Mouse (Mus musculus): ENCODE data around the gene Tmem44. TPM values are rescaled to one million over a fixed set of nuclear protein-coding genes. Genes with fewer than 3 reads are reported as not detected.
"Not testable (repeated sequence)": the region's sequence is repeated elsewhere in the genome, so short reads cannot be mapped to it uniquely, and the experiment has no call there.

Tmem44 gene
- polyA plus RNA-seq, 1 experiment from 2014 or later, result 20.9 TPM

- Histone ChIP-seq H3K4me1 (peaks cover 16% of the 10 kb centered on the region; the same call in 1 of the 2 replicates), H3K4me3 (no peak overlapping the region), H3K9ac (no peak overlapping the region), H3K36me3 (no peaks in the 10 kb centered on the region), H3K27ac (replicated peaks) (no peak overlapping the region), H3K9me3 (no peaks in the 10 kb centered on the region), H3K27me3 (replicated peaks) (no peaks in the 10 kb centered on the region; the same call in none of the 2 replicates), H3K4me2 (no peak overlapping the region)
- 59% methylated on average over 4 of the region's 4 CpGs for WGBS
- ATAC-seq (ENCODE audit: extremely low read depth, insufficient number of reproducible peaks, low FRiP score, low TSS enrichment), result no peak
Measured at GRCm38 (mm10) chr16:30490316-30490715, 60.3 kb downstream of the Tmem44 start.

- no peak for ATAC-seq (ENCODE audit: extremely low read depth, insufficient number of reproducible peaks, low FRiP score, low TSS enrichment)
- no peak overlapping the region for H3K4me3 ChIP-seq
- H3K4me2 ChIP-seq, result no peak overlapping the region
- H3K27ac ChIP-seq (replicated peaks), result no peak overlapping the region
- H3K9ac ChIP-seq, result no peak overlapping the region
- H3K4me1 ChIP-seq, result peaks cover 16% of the 10 kb centered on the region; the same call in 1 of the 2 replicates
- 62% methylated on average over 4 of the region's 4 CpGs for WGBS
- H3K9me3 ChIP-seq, result no peaks in the 10 kb centered on the region
- H3K36me3 ChIP-seq, result no peaks in the 10 kb centered on the region
- H3K27me3 ChIP-seq (replicated peaks), result no peaks in the 10 kb centered on the region; the same call in none of the 2 replicates
Measured at GRCm38 (mm10) chr16:30489662-30490061, 61.0 kb downstream of the Tmem44 start.

- H3K4me3 ChIP-seq, result no peak overlapping the region
- H3K9me3 ChIP-seq, result no peaks in the 10 kb centered on the region
- no peak overlapping the region for H3K9ac ChIP-seq
- peaks cover 13% of the 10 kb centered on the region; the same call in 1 of the 2 replicates for H3K4me1 ChIP-seq
- WGBS, result 39% methylated on average over 4 of the region's 4 CpGs
- H3K27me3 ChIP-seq (replicated peaks), result no peaks in the 10 kb centered on the region
- H3K27ac ChIP-seq (replicated peaks), result no peak overlapping the region
- no peak for ATAC-seq (ENCODE audit: extremely low read depth, insufficient number of reproducible peaks, low FRiP score, low TSS enrichment)
- no peaks in the 10 kb centered on the region for H3K36me3 ChIP-seq
- no peak overlapping the region for H3K4me2 ChIP-seq
Measured at GRCm38 (mm10) chr16:30486498-30486897, 64.1 kb downstream of the Tmem44 start.

DNA sequence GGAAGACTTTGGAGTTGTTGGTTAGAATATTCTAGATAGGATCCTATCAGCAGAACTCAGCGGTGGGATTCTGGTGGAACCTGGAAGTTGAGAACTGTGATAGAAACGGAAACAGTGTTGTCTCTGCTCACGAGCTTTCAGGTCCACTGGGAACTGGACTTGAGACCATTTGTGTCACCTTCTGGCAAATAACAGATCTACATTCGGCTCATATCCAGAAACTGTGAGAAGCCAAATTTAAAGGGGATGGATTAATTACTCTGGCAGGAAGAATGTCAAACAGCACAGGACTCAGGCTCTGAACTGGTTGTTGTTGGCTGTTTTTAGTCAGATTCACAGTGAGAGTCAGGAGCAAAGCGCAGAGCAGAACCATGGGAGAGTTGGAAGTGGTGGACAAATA, 72.9 kb downstream of the Tmem44 start:
- Histone ChIP-seq H3K4me1 (peaks cover 24% of the 10 kb centered on the region), H3K4me2 (no peak overlapping the region), H3K36me3 (no peaks in the 10 kb centered on the region), H3K27me3 (replicated peaks) (no peaks in the 10 kb centered on the region), H3K9me3 (no peaks in the 10 kb centered on the region), H3K9ac (no peak overlapping the region), H3K4me3 (no peak overlapping the region), H3K27ac (replicated peaks) (no peak overlapping the region)
- ATAC-seq (ENCODE audit: extremely low read depth, insufficient number of reproducible peaks, low FRiP score, low TSS enrichment), result no peak
- WGBS, result 80% methylated on average over 5 of the region's 5 CpGs

- H3K4me1 ChIP-seq, result peaks cover 24% of the 10 kb centered on the region
- no peak for ATAC-seq (ENCODE audit: extremely low read depth, insufficient number of reproducible peaks, low FRiP score, low TSS enrichment)
- no peaks in the 10 kb centered on the region for H3K36me3 ChIP-seq
- no peak overlapping the region for H3K4me2 ChIP-seq
- no peak overlapping the region for H3K27ac ChIP-seq (replicated peaks)
- no peaks in the 10 kb centered on the region for H3K9me3 ChIP-seq
- WGBS, result 74% methylated on average over 3 of the region's 3 CpGs
- no peaks in the 10 kb centered on the region for H3K27me3 ChIP-seq (replicated peaks)
- no peak overlapping the region for H3K9ac ChIP-seq
- H3K4me3 ChIP-seq, result no peak overlapping the region
Measured at GRCm38 (mm10) chr16:30477006-30477405, 73.6 kb downstream of the Tmem44 start.

GRCm38 (mm10) chr16:30475633-30476461, 74.8 kb downstream of the Tmem44 start:
- H3K27me3 ChIP-seq (replicated peaks), result no peaks in the 10 kb centered on the region
- ATAC-seq (ENCODE audit: extremely low read depth, insufficient number of reproducible peaks, low FRiP score, low TSS enrichment), result no peak
- H3K4me3 ChIP-seq, result no peak overlapping the region
- no peak overlapping the region for H3K9ac ChIP-seq
- peak overlapping the region; percentile 78 for H3K27ac ChIP-seq (replicated peaks)
- no peaks in the 10 kb centered on the region for H3K36me3 ChIP-seq
- WGBS, result 26% methylated on average over 10 of the region's 10 CpGs
- H3K4me1 ChIP-seq, result peaks cover 24% of the 10 kb centered on the region
- peak overlapping the region; percentile 46 for H3K4me2 ChIP-seq
- H3K9me3 ChIP-seq, result peaks cover 10% of the 10 kb centered on the region

DNA sequence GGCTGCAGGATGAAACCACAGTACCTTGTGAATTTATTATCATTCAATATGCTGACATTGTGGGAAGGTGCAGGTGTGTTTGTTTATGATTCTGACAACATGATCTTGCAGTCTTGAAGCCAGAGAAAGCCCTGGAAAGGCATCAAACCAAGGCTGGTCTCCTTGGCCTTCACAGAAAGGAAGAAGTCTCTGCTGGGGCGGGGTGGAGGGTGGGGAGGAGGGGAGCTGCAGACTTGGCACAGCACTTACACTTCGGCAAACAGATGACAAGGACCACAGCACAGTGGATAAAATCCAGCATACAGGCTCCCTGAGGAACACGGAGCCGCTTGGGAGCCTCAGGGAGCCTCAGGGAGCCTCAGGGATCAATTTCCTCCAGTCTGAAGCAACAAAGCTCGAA, 78.2 kb downstream of the Tmem44 start:
- Histone ChIP-seq H3K4me1 (peaks cover 18% of the 10 kb centered on the region), H3K36me3 (no peaks in the 10 kb centered on the region), H3K9me3 (peaks cover 12% of the 10 kb centered on the region), H3K27ac (replicated peaks) (no peak overlapping the region), H3K4me3 (no peak overlapping the region), H3K27me3 (replicated peaks) (no peaks in the 10 kb centered on the region), H3K4me2 (no peak overlapping the region), H3K9ac (no peak overlapping the region)
- no peak for ATAC-seq (ENCODE audit: extremely low read depth, insufficient number of reproducible peaks, low FRiP score, low TSS enrichment)
- 52% methylated on average over 5 of the region's 5 CpGs for WGBS

- Histone ChIP-seq H3K9me3 (peaks cover 12% of the 10 kb centered on the region), H3K4me1 (peaks cover 18% of the 10 kb centered on the region), H3K9ac (no peak overlapping the region), H3K27me3 (replicated peaks) (no peaks in the 10 kb centered on the region), H3K4me3 (no peak overlapping the region), H3K36me3 (no peaks in the 10 kb centered on the region), H3K4me2 (no peak overlapping the region), H3K27ac (replicated peaks) (no peak overlapping the region)
- WGBS, result 57% methylated on average over 2 of the region's 2 CpGs
- no peak for ATAC-seq (ENCODE audit: extremely low read depth, insufficient number of reproducible peaks, low FRiP score, low TSS enrichment)
Measured at GRCm38 (mm10) chr16:30471912-30472311, 78.7 kb downstream of the Tmem44 start.

DNA sequence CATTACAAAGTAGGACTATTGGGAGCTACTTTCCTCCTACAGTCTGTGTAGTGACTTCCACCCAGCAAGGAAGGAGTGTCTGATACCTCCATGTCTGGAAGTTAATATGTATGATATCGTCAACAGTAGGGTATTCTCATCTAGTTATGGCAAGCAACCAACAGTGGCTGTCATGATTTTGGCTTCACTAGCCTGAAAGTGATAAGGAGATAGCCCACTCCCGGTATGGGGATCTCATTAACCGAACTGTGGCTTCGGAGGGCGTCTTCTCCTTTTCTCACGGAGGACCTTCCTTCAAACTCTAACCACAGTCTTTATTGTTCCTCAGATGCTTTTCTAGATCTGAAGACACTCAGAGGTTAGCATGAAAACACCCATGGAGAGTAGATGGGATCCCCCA, 81.7 kb downstream of the Tmem44 start:
- H3K36me3 ChIP-seq, result no peaks in the 10 kb centered on the region
- no peak overlapping the region for H3K27ac ChIP-seq (replicated peaks)
- H3K9me3 ChIP-seq, result peaks cover 12% of the 10 kb centered on the region
- no peaks in the 10 kb centered on the region; the same call in 1 of the 2 replicates for H3K4me1 ChIP-seq
- H3K27me3 ChIP-seq (replicated peaks), result no peaks in the 10 kb centered on the region
- 84% methylated on average over 6 of the region's 6 CpGs for WGBS
- ATAC-seq (ENCODE audit: extremely low read depth, insufficient number of reproducible peaks, low FRiP score, low TSS enrichment), result no peak
- H3K9ac ChIP-seq, result no peak overlapping the region
- H3K4me3 ChIP-seq, result no peak overlapping the region
- no peak overlapping the region for H3K4me2 ChIP-seq

DNA sequence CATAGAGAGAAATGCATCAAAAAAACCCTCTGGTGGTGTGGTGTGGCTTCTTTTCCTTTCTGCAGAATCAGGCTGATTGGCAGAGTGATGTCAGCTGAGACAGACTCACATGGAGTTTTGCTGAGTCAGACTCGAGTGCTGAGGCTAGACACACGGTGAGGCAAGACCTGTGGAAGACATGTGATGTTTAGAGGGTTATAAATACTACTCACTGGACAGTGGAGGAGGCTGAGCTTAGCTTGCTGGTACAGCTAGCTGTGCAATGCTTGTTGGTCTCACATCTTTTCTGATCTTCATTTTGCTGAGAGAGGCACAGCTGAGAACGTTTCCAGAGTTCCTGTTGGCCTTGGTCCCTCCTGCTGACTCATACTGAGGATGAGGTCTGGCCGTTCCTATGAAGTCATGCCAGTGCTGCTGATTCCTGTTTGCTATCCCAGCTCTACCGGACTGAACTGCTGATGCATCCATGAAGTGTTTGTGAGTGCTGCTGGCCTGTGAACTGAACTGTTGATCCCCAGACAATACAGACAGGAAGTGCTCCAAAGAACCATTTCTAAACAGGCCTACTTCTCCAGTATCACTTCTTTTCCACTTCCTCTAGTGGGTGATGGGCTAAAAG, 84.9 kb downstream of the Tmem44 start:
- WGBS, result 45% methylated on average over 5 of the region's 5 CpGs
- H3K4me1 ChIP-seq, result no peaks in the 10 kb centered on the region
- H3K9me3 ChIP-seq, result peaks cover 10% of the 10 kb centered on the region; the same call in 1 of the 2 replicates
- no peak overlapping the region for H3K4me2 ChIP-seq
- H3K4me3 ChIP-seq, result no peak overlapping the region
- no peaks in the 10 kb centered on the region for H3K36me3 ChIP-seq
- H3K27ac ChIP-seq (replicated peaks), result no peak overlapping the region
- no peak for ATAC-seq (ENCODE audit: extremely low read depth, insufficient number of reproducible peaks, low FRiP score, low TSS enrichment)
- no peak overlapping the region for H3K9ac ChIP-seq
- no peaks in the 10 kb centered on the region for H3K27me3 ChIP-seq (replicated peaks)

DNA sequence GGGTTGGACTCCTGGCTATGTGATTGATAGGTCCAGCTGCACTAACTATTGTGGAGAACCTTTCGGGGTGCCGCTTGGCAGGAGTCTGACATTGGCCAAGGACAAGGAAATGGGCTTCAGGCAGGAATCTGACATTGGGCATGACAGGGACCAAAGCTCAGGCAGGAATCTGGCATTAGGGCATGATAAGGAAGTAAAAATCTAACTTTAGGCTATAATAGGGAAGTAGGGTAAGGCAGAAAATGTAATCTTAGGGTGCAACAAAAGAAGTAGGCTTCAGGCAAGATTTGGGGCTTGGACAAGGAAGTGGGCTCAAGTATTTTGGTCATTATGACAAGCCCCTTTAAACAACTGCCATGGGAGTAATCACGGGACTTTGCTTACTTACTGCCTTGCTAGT, 85.9 kb downstream of the Tmem44 start:
- not testable (repeated sequence) for H3K36me3 ChIP-seq; ATAC-seq (ENCODE audit: extremely low read depth, insufficient number of reproducible peaks, low FRiP score, low TSS enrichment); H3K27ac ChIP-seq (replicated peaks); H3K4me1 ChIP-seq; H3K9me3 ChIP-seq; H3K4me2 ChIP-seq; H3K27me3 ChIP-seq (replicated peaks); H3K9ac ChIP-seq; H3K4me3 ChIP-seq
- 82% methylated on average over 3 of the region's 3 CpGs for WGBS
